Mouse (Mus musculus): ENCODE data around the gene Zfp428.

GRCm38 (mm10) chr7:24544506-24544905, 37.7 kb downstream of the Zfp428 start:
- no peak for TF ChIP-seq CTCF (IDR thresholded peaks at IDR 0.05; ENCODE audit: control insufficient read depth, insufficient read depth, low read length)
- TF ChIP-seq POLR2A (IDR thresholded peaks at IDR 0.05; ENCODE audit: borderline replicate concordance, control insufficient read depth, low read depth, low read length), result no peak
